Mouse (Mus musculus): ENCODE data around the gene Glp2r. TPM values are rescaled to one million over a fixed set of nuclear protein-coding genes. Genes with fewer than 3 reads are reported as not detected.
A peak's percentile ranks its signal among the peaks of the same experiment; 100 is the strongest.

The Glp2r gene
- total RNA-seq, 2 experiments from 2014 or later: 0.30 to 0.34 TPM

DNA sequence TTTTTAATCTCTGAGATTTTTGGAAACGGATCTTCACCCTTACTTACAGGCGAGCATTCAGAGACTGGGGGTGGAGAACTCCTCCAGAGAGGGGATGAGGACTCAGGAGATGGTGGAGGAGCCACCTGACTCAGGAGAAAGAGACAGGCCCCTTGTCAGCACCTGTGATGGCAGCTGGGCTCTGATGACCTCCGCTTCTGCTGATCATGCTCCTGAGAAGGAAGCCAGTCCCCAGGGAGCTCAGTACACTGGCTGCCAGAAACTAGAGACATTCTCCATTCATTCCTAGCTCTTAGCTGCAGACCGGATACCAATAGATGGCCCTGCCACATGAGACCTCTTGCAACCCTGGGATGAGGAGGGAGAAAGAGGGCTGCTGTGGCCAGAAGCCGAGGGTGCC lies 128.1 kb downstream of the Glp2r start:
- DNase-seq: no peak
- intact Hi-C loops (cut with DNase I): loop anchor here (10.0 kb wide), 1 partner anchor 268 kb away; no protein-coding TSS in a partner anchor

DNA sequence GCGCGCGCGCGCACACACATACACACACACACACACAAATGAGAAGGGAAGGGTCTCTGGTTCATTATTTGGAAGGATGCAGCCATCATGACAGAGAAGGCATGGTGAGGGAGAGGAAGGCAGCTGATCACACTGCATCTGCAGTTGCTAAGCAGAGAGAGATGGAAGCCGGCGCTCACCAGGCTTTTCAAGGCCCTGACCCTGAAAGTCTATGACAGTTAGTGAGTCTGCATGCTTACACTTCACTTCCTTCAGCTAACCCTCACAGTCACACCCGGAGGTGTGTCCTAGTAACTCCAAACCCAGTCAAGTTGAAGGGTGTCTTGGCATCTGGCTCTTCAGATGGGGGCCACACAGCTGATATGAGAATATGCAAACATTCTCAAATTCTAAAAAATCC lies 128.5 kb downstream of the Glp2r start:
- no peak for DNase-seq
- intact Hi-C loops (cut with DNase I): loop anchor here (10.0 kb wide), 1 partner anchor 268 kb away; no protein-coding TSS in a partner anchor

DNA sequence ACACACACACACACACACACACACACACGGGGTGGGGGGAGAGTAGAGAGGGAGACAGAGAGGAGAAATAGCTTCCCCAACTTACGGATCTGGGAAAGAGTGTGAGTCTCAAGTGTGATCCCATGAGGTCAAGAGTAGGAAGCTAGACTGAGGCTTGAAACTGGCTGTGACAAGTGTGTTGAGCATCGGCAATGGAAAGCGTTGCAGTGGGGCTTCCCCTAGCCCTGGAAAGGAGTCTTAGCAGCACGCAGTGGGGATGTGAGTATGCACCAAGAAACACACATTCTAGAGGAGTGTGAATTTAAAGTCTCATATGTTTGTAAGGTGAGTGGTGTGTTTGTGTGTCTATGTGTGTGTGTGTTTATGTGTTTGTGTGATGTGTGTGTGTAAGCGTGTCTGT lies 130.7 kb downstream of the Glp2r start:
- no peak for DNase-seq
- intact Hi-C loops (cut with DNase I): loop anchor here (2.0 to 10.0 kb wide), 2 partner anchors 185 to 265 kb away; partner anchors contain the start of gene Gas7

DNA sequence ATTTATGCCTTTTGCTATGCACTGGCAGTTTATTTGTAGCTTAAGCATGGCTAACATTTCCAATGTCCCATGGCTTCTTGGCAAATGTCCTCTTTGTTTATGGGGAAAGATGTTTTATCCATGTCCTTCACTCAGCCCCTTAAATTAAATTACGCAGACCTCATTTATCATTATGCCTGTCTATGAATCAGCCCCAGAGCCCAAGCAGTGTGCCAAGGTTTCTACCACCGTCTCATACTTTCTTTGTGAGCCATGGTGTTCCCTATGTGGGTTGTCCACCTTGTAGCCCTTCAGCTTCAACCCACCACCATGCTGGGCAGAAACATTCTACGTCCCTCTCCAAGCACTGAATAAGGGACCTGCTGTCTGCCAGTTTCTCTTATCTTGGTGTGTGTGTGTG lies 132.6 kb downstream of the Glp2r start:
- DNase-seq: no peak
- intact Hi-C loops (cut with DNase I): no loop called here

DNA sequence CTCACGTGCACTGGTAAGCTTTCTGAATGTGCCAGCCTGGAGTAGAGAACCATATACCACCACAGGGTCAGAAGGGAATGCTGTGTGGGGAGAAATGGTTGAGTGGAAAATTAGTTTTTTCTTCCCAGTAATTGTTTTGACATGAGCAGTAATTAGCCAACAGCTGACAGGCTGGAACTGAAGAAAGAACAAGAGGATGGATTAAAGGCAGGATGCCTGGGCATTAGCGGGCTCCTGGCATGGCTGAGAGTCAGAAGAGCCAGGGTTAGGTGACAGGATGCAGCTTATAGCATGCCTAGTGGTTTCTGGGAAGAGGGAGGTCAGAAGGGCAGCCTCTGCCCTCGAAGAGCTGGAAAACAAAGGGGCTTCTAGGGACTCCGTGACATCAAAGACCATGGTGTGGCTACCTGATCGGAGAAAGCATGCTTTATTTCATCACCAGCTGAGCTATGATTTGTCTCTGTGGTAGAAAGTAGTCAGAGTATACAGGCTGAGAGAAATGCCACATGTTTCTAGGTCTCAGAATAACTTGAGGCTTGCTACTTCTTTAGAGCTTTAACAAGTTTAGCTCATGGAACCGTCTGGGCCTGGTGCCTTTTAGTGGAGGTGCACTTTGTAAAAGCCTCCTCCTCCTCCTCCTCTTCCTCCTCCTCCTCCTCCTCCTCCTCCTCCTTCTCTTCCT lies 133.9 kb downstream of the Glp2r start:
- DNase-seq: peak; percentile 41

DNA sequence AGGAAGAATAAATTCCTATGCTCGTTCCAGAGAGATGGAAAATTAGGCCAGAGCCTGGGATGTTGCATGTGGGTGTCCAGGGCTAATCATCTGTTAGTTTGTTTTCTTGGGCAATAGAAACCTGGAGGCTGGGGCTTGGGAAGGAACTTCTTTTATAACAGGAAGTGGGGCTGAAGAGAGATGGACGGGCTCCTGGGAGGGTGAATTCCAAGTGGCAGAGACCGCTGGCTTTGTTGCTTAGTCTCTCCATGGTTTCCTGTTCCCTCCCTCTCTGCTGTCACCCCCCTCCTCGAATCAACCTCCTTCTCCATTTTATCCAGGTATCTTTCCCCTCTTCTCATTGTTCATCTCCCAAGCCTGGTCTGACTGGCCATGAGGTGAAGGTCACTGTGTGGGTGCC lies 134.8 kb downstream of the Glp2r start:
- intact Hi-C loops (cut with DNase I): no loop called here
- no peak for DNase-seq

More for the DNA sequence above, 133.9 kb downstream of the Glp2r start:
- intact Hi-C loops (cut with DNase I): no loop called here

DNA sequence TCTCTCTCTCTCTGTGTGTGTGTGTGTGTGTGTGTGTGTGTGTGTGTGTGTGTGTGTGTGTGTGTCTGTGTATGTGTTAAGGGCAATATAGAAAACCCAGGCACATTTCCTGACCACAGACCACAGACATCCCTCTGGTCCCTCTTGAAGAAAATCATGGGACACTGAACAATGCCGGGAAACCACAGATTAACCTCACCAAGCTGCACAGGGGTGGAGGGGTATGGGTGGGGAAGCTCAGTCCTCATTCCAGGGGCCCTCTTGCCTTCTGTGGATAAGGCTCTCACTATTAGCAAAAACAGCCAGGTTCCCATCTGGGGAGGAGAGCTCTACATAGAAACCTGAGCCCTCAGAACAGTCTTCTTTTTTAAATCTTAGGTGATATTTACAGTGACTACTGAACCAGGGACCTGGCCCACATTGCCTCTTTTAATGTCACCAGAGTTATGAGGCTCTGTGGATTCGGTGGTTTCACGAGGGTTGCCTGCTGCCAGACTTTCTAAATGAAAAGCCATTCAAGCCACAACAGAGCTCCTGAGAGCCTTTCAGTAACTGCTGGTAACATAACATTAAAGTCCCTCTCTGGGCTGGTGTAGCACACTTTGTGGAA lies 137.2 kb downstream of the Glp2r start:
- intact Hi-C loops (cut with DNase I): no loop called here
- DNase-seq: no peak

DNA sequence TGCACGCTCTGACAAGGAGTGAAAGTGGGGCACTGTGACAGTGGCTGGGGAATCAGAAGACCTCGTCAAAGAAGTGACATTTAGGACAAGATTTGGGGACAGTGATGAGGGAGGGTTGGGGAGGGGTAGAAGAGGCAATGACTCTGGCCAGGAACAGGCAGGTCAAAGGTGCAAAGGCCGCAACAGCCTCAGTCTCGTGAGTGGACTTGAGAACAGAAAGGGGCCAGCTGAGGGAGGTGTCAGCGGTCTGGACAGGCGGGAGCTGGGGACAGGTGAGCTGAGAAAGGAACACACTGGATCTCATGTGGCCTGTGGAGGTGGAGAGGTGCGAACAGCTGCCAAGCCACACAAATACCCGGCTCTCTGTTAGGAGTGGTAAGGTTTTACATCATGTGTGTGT lies 138.0 kb downstream of the Glp2r start:
- intact Hi-C loops (cut with DNase I): no loop called here
- no peak for DNase-seq

DNA sequence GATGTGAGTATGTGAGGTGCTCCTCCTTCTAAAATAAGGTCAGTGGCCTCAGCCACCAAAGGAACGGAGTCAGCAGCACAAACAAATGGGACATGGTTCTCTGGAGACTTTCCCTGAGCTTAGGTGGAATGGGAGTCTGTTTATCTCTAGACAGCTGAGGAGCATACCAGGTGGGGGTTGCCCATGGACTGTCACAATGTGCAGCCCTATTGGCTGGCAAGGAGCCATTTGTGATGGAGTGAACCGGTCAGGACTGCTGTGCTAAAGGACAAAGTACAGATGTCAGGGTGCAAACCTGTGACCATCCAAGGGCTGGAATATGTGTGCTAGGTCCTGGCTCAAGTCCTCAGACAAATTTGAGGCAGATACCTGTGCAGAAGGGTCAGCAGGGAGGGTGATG lies 142.4 kb downstream of the Glp2r start:
- intact Hi-C loops (cut with DNase I): no loop called here

DNA sequence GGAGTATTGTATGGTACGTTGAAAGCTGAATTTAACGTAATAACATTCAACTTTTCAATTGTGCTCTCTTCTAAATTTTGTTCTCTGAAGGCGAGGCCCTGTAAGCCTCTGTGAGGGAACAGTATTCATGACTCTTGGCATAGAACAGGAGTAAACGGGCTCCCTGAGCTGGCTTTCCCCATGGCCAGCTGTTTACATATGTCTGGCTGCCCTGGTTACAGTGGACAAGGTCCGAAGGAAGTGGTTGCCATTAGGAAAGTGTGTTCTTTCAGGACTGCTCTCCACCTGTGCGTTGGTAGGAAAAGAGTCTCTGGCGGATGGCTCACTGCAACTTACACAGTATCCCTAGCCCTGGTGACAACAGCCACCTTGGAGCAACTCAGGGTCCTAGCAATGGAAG lies 143.8 kb downstream of the Glp2r start:
- DNase-seq: no peak
- intact Hi-C loops (cut with DNase I): no loop called here

More for the DNA sequence above, 142.4 kb downstream of the Glp2r start:
- no peak for DNase-seq

DNA sequence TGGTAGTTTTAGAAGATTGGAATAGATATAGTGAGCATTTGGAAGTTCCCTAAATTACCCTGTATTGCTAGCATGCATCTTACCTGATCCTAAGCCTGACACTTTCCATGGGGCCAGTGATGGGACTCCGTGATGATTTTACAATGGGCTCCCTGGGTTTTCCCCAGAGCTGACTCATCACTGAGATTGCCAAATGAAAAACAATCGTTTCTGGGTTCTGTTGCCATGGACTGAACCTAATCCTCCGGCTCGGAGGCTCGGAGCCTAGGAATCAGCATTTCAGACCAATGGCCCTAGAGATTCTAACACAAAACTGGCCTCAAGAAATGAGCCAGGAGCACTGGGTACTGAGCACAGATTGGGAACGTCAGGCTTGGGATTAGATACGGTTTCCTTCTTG lies 148.6 kb downstream of the Glp2r start:
- DNase-seq: no peak
- intact Hi-C loops (cut with DNase I): no loop called here

DNA sequence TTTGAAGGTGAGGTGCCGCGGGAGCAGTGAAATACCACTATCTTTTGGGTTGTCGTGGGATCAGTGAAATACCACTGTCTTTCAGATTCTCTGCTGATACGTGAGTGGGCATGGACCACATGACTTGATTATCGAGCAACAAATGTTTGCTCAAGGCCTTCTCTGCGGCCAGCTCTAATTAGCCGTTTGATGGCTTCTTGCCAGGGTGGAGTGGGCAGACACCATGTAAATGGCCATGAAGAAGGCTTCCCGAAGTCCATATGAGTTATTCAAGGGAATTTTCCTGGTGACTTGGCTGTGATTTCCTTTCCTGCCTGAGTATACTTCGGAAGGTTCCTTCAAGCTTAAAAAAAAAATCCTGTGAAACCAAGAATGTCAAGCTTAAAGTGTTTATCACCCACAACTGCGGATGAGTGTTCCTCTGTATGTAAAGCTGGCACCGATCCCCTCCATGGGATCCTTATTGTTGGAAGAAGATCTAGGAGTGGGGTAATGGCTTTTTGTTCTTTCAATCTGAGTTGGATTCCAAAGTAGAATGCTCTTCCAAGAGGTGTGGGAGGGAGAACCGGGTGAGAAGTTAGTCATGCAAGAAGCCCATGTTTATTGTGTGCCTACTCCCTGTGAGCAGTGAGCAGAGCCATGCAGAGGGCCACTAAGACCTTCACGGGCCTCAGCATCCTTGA lies 154.3 kb downstream of the Glp2r start:
- peak; percentile 31 for DNase-seq
- intact Hi-C loops (cut with DNase I): no loop called here

DNA sequence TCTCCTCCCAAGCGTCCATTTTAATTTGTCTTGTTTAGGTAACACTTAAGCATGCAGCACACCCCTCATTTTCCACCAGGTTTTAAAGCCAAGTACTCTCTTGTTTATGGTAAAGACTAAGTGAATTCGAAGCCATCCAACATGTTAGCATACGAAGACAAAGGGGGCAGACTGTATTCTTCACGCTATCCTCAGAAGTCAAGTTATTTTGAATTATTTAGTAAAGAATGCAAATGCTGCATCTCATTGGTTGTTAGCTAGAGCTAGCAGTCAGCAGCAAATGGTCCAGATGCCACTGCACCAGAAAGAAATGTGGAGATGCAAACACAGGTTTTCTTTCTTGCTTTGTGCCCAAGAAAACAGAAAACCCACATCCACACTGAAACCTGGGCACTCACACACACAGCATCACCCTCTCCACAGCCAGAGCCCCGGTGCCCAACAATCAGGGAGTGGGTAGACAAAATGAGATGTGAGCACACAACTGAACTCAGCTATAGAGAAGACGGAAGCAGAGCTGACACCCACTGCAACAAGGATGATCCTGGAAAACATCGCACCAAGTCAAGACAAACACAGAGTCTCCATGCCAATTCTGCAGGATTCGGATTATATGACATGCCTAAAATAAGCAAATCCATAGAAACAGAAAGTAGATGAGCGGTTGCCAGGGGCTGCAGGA lies 158.7 kb downstream of the Glp2r start:
- intact Hi-C loops (cut with DNase I): no loop called here
- DNase-seq: no peak

Other genes starting within 250 kb of the Glp2r start
- 1 to 10 TPM; 1.5 to 2.4 TPM for gene Rcvrn, start 75.8 kb downstream of the Glp2r start, total RNA-seq (2021)
- gene Gsg1l2, start 3.5 kb upstream of the Glp2r start, total RNA-seq (2021): not detected
- gene Dhrs7c, start 27.0 kb upstream of the Glp2r start, total RNA-seq (2021): under 1 TPM in 1 of 2 experiments, not detected in 1; 0.98 TPM
- gene Usp43, start 151.0 kb upstream of the Glp2r start, total RNA-seq (2021): 10 to 100 TPM; 32.2 to 33.3 TPM
- 1 to 10 TPM; 2.0 to 5.7 TPM for gene Cfap52, start 194.5 kb upstream of the Glp2r start, total RNA-seq (2021)
- gene Stx8, start 195.0 kb upstream of the Glp2r start, total RNA-seq (2021): 10 to 100 TPM; 26.7 to 30.1 TPM

All from left cerebral cortex, postnatal 4 days (tissue).